Mouse (Mus musculus): Measurements from ENCODE around the gene Ssbp1.
A peak's percentile ranks its signal among the peaks of the same experiment; 100 is the strongest.

The Ssbp1 gene

GRCm38 (mm10) chr6:40470916-40471719 lies at the start of gene Ssbp1:
Gene Ssbp1 (plus strand): TSS chr6:40471352.
- DNase-seq (ENCODE audit: low read depth, low spot score), result peak; percentile 94

GRCm38 (mm10) chr6:40423013-40423412 lies 48.1 kb upstream of the Ssbp1 start:
- no peak for DNase-seq (ENCODE audit: low read depth, low spot score)

GRCm38 (mm10) chr6:40423774-40424173 lies 47.4 kb upstream of the Ssbp1 start:
- DNase-seq (ENCODE audit: low read depth, low spot score), result no peak

- no peak for DNase-seq (ENCODE audit: low read depth, low spot score)
Measured at GRCm38 (mm10) chr6:40427441-40427840, 43.7 kb upstream of the Ssbp1 start.

- no peak for DNase-seq (ENCODE audit: low read depth, low spot score)
Measured at GRCm38 (mm10) chr6:40428696-40429095, 42.5 kb upstream of the Ssbp1 start.

GRCm38 (mm10) chr6:40429521-40429931 lies 41.6 kb upstream of the Ssbp1 start:
- no peak for DNase-seq (ENCODE audit: low read depth, low spot score)

- DNase-seq (ENCODE audit: low read depth, low spot score), result no peak
Measured at GRCm38 (mm10) chr6:40430251-40430650, 40.9 kb upstream of the Ssbp1 start.

- no peak for DNase-seq (ENCODE audit: low read depth, low spot score)
Measured at GRCm38 (mm10) chr6:40430878-40431277, 40.3 kb upstream of the Ssbp1 start.

GRCm38 (mm10) chr6:40431356-40431755 lies 39.8 kb upstream of the Ssbp1 start:
- no peak for DNase-seq (ENCODE audit: low read depth, low spot score)

GRCm38 (mm10) chr6:40431812-40432211 lies 39.3 kb upstream of the Ssbp1 start:
- no peak for DNase-seq (ENCODE audit: low read depth, low spot score)

GRCm38 (mm10) chr6:40432346-40433275 lies 38.5 kb upstream of the Ssbp1 start:
- no peak for DNase-seq (ENCODE audit: low read depth, low spot score)

GRCm38 (mm10) chr6:40434697-40435096 lies 36.5 kb upstream of the Ssbp1 start:
- no peak for DNase-seq (ENCODE audit: low read depth, low spot score)

- DNase-seq (ENCODE audit: low read depth, low spot score), result no peak
Measured at GRCm38 (mm10) chr6:40435151-40436046, 35.8 kb upstream of the Ssbp1 start.

GRCm38 (mm10) chr6:40436047-40436483 lies 35.1 kb upstream of the Ssbp1 start, which contains the start of gene E330009J07Rik:
Gene E330009J07Rik (minus strand): TSS chr6:40436135.
- peak; percentile 10 for DNase-seq (ENCODE audit: low read depth, low spot score)

GRCm38 (mm10) chr6:40438936-40439335 lies 32.2 kb upstream of the Ssbp1 start, which contains the start of gene Wee2:
Gene Wee2 (plus strand): TSS chr6:40439088.
- DNase-seq (ENCODE audit: low read depth, low spot score), result no peak

GRCm38 (mm10) chr6:40439731-40440130 lies 31.4 kb upstream of the Ssbp1 start:
- no peak for DNase-seq (ENCODE audit: low read depth, low spot score)

- no peak for DNase-seq (ENCODE audit: low read depth, low spot score)
Measured at GRCm38 (mm10) chr6:40441276-40441675, 29.9 kb upstream of the Ssbp1 start.

- DNase-seq (ENCODE audit: low read depth, low spot score), result no peak
Measured at GRCm38 (mm10) chr6:40441755-40442154, 29.4 kb upstream of the Ssbp1 start.

GRCm38 (mm10) chr6:40443281-40443928 lies 27.7 kb upstream of the Ssbp1 start:
- DNase-seq (ENCODE audit: low read depth, low spot score), result no peak

- DNase-seq (ENCODE audit: low read depth, low spot score), result no peak
Measured at GRCm38 (mm10) chr6:40448626-40449025, 22.5 kb upstream of the Ssbp1 start.
